Mouse (Mus musculus) bone marrow, adult 2 months (tissue): ENCODE results near the gene Smc1b.

Source experiments
- CTCF ChIP-seq: fragments of 200-500 bp; IDR thresholded peaks from 2 replicates; pipeline ENCODE4 v1.5.1; 2011; ENCODE audit warnings: low read length, control low read depth; ENCODE audit not compliant: control insufficient read depth, insufficient read depth
- POLR2A ChIP-seq: fragments of 200-500 bp; IDR thresholded peaks from 2 replicates; pipeline ENCODE4 v1.6.1; 2011; ENCODE audit warnings: low read depth, mild to moderate bottlenecking, control low read depth, low read length, borderline replicate concordance; ENCODE audit not compliant: control insufficient read depth

- no peak for TF ChIP-seq POLR2A
- TF ChIP-seq CTCF, result no peak
Observed at GRCm38 (mm10) chr15:85043761-85044160, 88.0 kb downstream of the Smc1b start.
